Mouse (Mus musculus) liver, adult 2 months (tissue): ENCODE results near the gene Zfp319. TPM values are rescaled to one million over a fixed set of nuclear protein-coding genes. Genes with fewer than 3 reads are reported as not detected.

Experiments
- DNase-seq: peaks from one replicate; pipeline ENCODE4 v3.0.0-alpha.2; 2011; ENCODE audit warnings: low read depth, low spot score; ENCODE audit errors: extremely low read depth
- H3K27ac ChIP-seq: fragments of 200-500 bp; replicated peaks from 2 replicates; pipeline ENCODE4 v1.5.1; 2012; ENCODE audit warnings: low read depth, mild to moderate bottlenecking, control low read depth, inconsistent platforms, low read length; ENCODE audit not compliant: insufficient read depth
- H3K27me3 ChIP-seq: fragments of 200-500 bp; 2 replicates; pipeline ENCODE4 v1.6.1; 2012; ENCODE audit warnings: mild to moderate bottlenecking, moderate library complexity, low read length, inconsistent platforms; ENCODE audit not compliant: control insufficient read depth, insufficient read depth
- H3K36me3 ChIP-seq: fragments of 200-500 bp; 2 replicates; pipeline ENCODE4 v1.6.1; 2012; ENCODE audit warnings: low read length, inconsistent platforms; ENCODE audit not compliant: control insufficient read depth, insufficient read depth
- H3K4me1 ChIP-seq: fragments of 200-500 bp; 2 replicates; pipeline ENCODE4 v1.6.1; 2011; ENCODE audit warnings: low read length; ENCODE audit not compliant: control insufficient read depth, insufficient read depth
- H3K4me3 ChIP-seq: fragments of 200-500 bp; 2 replicates; pipeline ENCODE4 v1.5.1; 2011; ENCODE audit warnings: low read depth, mild to moderate bottlenecking, control low read depth, low read length, moderate library complexity; ENCODE audit not compliant: insufficient read depth
- H3K79me2 ChIP-seq: fragments of 200-500 bp; 2 replicates; pipeline ENCODE4 v1.6.1; 2012; ENCODE audit warnings: inconsistent platforms, mild to moderate bottlenecking, low read length, moderate library complexity; ENCODE audit not compliant: control insufficient read depth, insufficient read depth
- H3K9ac ChIP-seq: fragments of 200-500 bp; 2 replicates; pipeline ENCODE4 v1.6.1; 2012; ENCODE audit warnings: low read depth, mild to moderate bottlenecking, control low read depth, inconsistent platforms, low read length
- CTCF ChIP-seq: fragments of 200-500 bp; IDR thresholded peaks from 2 replicates; pipeline ENCODE4 v1.5.1; 2011; ENCODE audit warnings: low read depth, low read length, control low read depth
- POLR2A ChIP-seq: fragments of 200-500 bp; IDR thresholded peaks from 2 replicates; pipeline ENCODE4 v1.6.1; 2011; ENCODE audit warnings: low read length, control low read depth; ENCODE audit not compliant: insufficient read depth; ENCODE audit errors: extremely low read depth
- WGBS: fragments of 180-500 bp; shearing (Covaris S2); methylation state at CpG from one replicate; pipeline ENCODE4 v1.1.7; 2018; 5-methylcytosine and 5-hydroxymethylcytosine counted together
- polyA plus RNA-seq: library from polyadenylated mRNA; depleted of rRNA; stranded (reverse); fragments of >200 nt; gene quantifications from 2 replicates; pipeline ENCODE4 v1.2.3, GENCODE M21; 2012
- total RNA-seq: library from RNA; depleted of rRNA; stranded (reverse); fragments of >200 nt; gene quantifications from 2 replicates; pipeline ENCODE4 v1.2.3, GENCODE M21; 2014

Zfp319 gene
- total and polyA plus RNA-seq, 2 experiments, result 1.2 to 3.2 TPM

GRCm38 (mm10) chr8:95352871-95353866 lies 21.4 kb upstream of the Zfp319 start:
- Histone ChIP-seq H3K27ac (peak overlapping the region; percentile 90), H3K9ac (peak overlapping the region; percentile 95), H3K79me2 (peaks cover 19% of the 10 kb centered on the region; the same call in 1 of the 2 replicates), H3K36me3 (no peaks in the 10 kb centered on the region), H3K4me1 (peaks cover 16% of the 10 kb centered on the region), H3K27me3 (no peaks in the 10 kb centered on the region), H3K4me3 (peak overlapping the region; percentile 75)
- TF ChIP-seq CTCF, result 0 out of 2 replicates have a peak, but pooled peaks have one; percentile 0
- no peak for TF ChIP-seq POLR2A
- DNase-seq, result peak; percentile 52
- 9% methylated on average over 62 of the region's 62 CpGs for WGBS

- WGBS, result under 1% methylated on average over 80 of the region's 80 CpGs
- Histone ChIP-seq H3K36me3 (no peaks in the 10 kb centered on the region), H3K4me1 (peaks cover 19% of the 10 kb centered on the region), H3K9ac (peak within 1 kb of the TSS; percentile 95), H3K4me3 (peak within 1 kb of the TSS; percentile 75), H3K27ac (peak within 1 kb of the TSS; percentile 90), H3K79me2 (peaks cover 19% of the 10 kb centered on the region; the same call in 1 of the 2 replicates), H3K27me3 (no peaks in the 10 kb centered on the region)
- TF ChIP-seq CTCF, result no peak
- peak; percentile 62; the same call in 1 of the 2 replicates for TF ChIP-seq POLR2A
- peak; percentile 68 for DNase-seq
These were observed 20.6 kb upstream of the Zfp319 start, which contains the start of gene Mmp15 for GRCm38 (mm10) chr8:95352151-95352870. TSS of gene Mmp15 (plus strand) at chr8:95352268.

GRCm38 (mm10) chr8:95351461-95351860 lies 19.7 kb upstream of the Zfp319 start:
- 6% methylated on average over 15 of the region's 15 CpGs for WGBS
- Histone ChIP-seq H3K36me3 (no peaks in the 10 kb centered on the region), H3K9ac (peak overlapping the region; percentile 59), H3K79me2 (peaks cover 19% of the 10 kb centered on the region; the same call in 1 of the 2 replicates), H3K27me3 (no peaks in the 10 kb centered on the region), H3K27ac (peak overlapping the region; percentile 58), H3K4me3 (0 out of 2 replicates have a peak overlapping the region, but pooled peaks have one; percentile 10), H3K4me1 (peaks cover 18% of the 10 kb centered on the region)
- TF ChIP-seq CTCF, result peak; percentile 46
- no peak for TF ChIP-seq POLR2A
- DNase-seq, result peak; percentile 61

DNA sequence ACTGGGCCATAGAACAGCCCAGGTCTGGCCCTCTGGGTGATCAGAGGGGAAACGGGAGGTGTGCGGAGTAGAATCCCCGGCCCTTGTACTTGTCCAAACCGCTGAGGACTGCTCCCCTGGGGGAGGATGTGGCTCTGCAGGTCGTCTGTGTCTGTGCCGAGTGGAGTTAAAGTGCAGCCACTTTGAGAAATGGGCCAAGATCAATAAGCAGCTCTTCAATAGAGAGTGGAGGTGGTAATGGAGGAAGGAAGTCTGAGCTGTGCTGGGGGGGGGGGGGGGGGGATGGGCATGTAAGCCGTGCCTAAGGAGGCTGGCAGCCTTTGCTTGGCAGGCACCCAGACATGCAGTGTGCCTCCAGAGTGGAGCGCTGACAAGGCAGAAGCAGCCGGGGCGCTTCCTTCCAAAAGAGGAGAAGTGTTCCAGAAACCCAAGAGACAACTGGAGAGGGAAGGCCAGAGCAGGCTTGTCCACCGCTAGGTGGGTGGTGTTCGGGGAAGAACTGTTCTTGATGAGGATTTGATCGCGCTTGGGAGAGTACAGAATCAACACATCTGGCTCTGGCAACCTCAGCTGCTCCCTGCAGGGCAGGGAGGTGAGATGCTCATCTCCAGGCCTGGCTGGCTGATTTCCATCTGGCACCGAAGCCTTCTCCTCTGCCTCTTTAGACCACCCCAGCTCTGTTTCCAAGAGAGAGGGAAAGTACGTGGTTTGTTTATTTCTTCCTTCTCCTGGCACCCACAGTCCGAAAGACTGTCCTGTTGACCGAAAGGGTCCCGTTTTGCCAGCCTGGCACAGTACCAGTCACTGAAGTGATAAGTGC lies 17.3 kb upstream of the Zfp319 start:
- Histone ChIP-seq H3K4me3 (no peak overlapping the region), H3K36me3 (no peaks in the 10 kb centered on the region), H3K4me1 (peaks cover 18% of the 10 kb centered on the region), H3K9ac (peak overlapping the region; percentile 25), H3K27me3 (no peaks in the 10 kb centered on the region), H3K79me2 (peaks cover 4% of the 10 kb centered on the region; the same call in 1 of the 2 replicates), H3K27ac (peak overlapping the region; percentile 54)
- TF ChIP-seq CTCF (no peak), POLR2A (no peak)
- peak; percentile 88 for DNase-seq
- 14% methylated on average over 19 of the region's 19 CpGs for WGBS

DNA sequence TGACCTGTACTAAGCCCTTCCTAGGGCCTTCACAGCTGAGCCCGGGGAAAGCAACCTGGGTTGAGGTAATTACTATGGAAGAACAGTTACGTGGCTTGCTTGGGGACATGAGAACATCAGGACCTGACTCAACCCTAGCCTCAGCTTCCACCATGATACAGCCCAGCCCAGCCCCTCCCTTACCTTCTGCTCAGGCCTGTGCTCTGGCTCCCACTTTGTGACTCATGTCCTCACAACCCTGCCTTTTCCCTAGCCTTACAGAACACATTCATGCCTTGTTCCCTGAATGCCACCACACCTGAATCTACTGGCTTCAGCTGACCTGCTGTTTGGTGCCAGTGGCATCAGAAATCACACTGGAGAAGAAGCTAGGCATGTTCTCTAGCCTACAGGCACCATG lies 16.6 kb upstream of the Zfp319 start:
- Histone ChIP-seq H3K4me3 (no peak overlapping the region), H3K4me1 (peaks cover 18% of the 10 kb centered on the region), H3K36me3 (no peaks in the 10 kb centered on the region), H3K27me3 (no peaks in the 10 kb centered on the region), H3K79me2 (no peaks in the 10 kb centered on the region), H3K27ac (peak overlapping the region; percentile 54), H3K9ac (peak overlapping the region; percentile 25)
- WGBS, result 83% methylated on average over 2 of the region's 2 CpGs
- TF ChIP-seq CTCF (no peak), POLR2A (no peak)
- DNase-seq, result no peak
